13 mouse cellular contexts compared by ENCODE assay signal in genomic region chr1:38720287-38720686, GRCm38 (mm10). TPM values are rescaled to one million over a fixed set of nuclear protein-coding genes. Genes with fewer than 3 reads are reported as not detected.
DNase-seq lines count a peak whose midpoint lies in the region; ATAC-seq and TF ChIP-seq lines count a peak whose summit lies in the region.
"Had no signal": no experiment of that assay in that cellular context is flagged by ENCODE, and none has a peak within 500 bp of the region (broad histone marks: within the 10 kb centered on the region; RNA-seq: fewer than 3 reads in every experiment).

No protein-coding gene starts in this region.

- H3K27ac ChIP-seq in heart, adult 2 months: no peak overlapping the region
- no peak overlapping the region for H3K27ac ChIP-seq in spleen, adult 2 months (ENCODE audit: insufficient read depth, low read length)
- H3K27ac ChIP-seq in midbrain, embryonic 15.5 days: no peak overlapping the region
- H3K27ac ChIP-seq: heart, embryonic 10.5 days; liver, embryonic 13.5 days had no signal

- peak; percentile 23 for TF ChIP-seq CTCF in heart, adult 2 months (IDR thresholded peaks at IDR 0.05)
- TF ChIP-seq CTCF in spleen, adult 2 months (IDR thresholded peaks at IDR 0.05; ENCODE audit: extremely low read depth, insufficient read depth, insufficient read length, insufficient replicate concordance): peak; percentile 45; the same call in 1 of the 2 replicates

- H3K9ac ChIP-seq in heart, adult 2 months (ENCODE audit: low read depth, low read length): no peak overlapping the region
- H3K9ac ChIP-seq in midbrain, embryonic 15.5 days: no peak overlapping the region
- H3K9ac ChIP-seq: liver, embryonic 13.5 days had no signal

- intact Hi-C loops in heart, adult 2 months (cut with DNase I): no loop called here

- no peak for TF ChIP-seq POLR2A in heart, adult 2 months (IDR thresholded peaks at IDR 0.05; ENCODE audit: insufficient read depth, low read depth, low read length)
- no peak for TF ChIP-seq POLR2A in spleen, adult 2 months (IDR thresholded peaks at IDR 0.05; ENCODE audit: low read depth, low read length)

- H3K4me1 ChIP-seq in heart, adult 2 months (ENCODE audit: control insufficient read depth, insufficient read depth, low read length): no peaks in the 10 kb centered on the region
- H3K4me1 ChIP-seq in spleen, adult 2 months (ENCODE audit: control insufficient read depth, insufficient read depth, insufficient read length): no peaks in the 10 kb centered on the region
- no peaks in the 10 kb centered on the region for H3K4me1 ChIP-seq in midbrain, embryonic 15.5 days
- H3K4me1 ChIP-seq: heart, embryonic 10.5 days had no signal

- no peaks in the 10 kb centered on the region for H3K36me3 ChIP-seq in heart, adult 2 months (ENCODE audit: control insufficient read depth, insufficient read depth, low read length)
- H3K36me3 ChIP-seq in spleen, adult 2 months (ENCODE audit: control insufficient read depth, insufficient read depth, low read length): no peaks in the 10 kb centered on the region
- no peaks in the 10 kb centered on the region for H3K36me3 ChIP-seq in midbrain, embryonic 15.5 days (replicated peaks)
- H3K36me3 ChIP-seq: heart, embryonic 10.5 days; liver, embryonic 13.5 days had no signal

- no peaks in the 10 kb centered on the region for H3K9me3 ChIP-seq in midbrain, embryonic 15.5 days
- H3K9me3 ChIP-seq: heart, embryonic 10.5 days; liver, embryonic 13.5 days had no signal

- no peak overlapping the region for H3K4me2 ChIP-seq in midbrain, embryonic 15.5 days
- H3K4me2 ChIP-seq: liver, embryonic 13.5 days had no signal

- no peaks in the 10 kb centered on the region for H3K79me2 ChIP-seq in heart, adult 2 months (replicated peaks; ENCODE audit: control insufficient read depth, insufficient read depth, low read length)

- 43% methylated on average over 9 of the region's 9 CpGs for WGBS in heart, adult 2 months
- 64% methylated on average over 9 of the region's 9 CpGs for WGBS in spleen, adult 2 months
- 53% methylated on average over 9 of the region's 9 CpGs for WGBS in midbrain, embryonic 15.5 days

- no peak for TF ChIP-seq EP300 in heart, adult 2 months (IDR thresholded peaks at IDR 0.05; ENCODE audit: insufficient read depth, low read depth, low read length)

- DNase-seq in heart, adult 2 months: no peak
- no peak for DNase-seq in heart, adult 18-20 months
- DNase-seq in spleen, adult 2 months (ENCODE audit: low read depth in 1 of 2, low spot score in 2 of 2): peak in 1 of 2 experiments; percentile 13
- DNase-seq in spleen, postnatal 36 days (ENCODE audit: low spot score in 2 of 2): no peak
- DNase-seq in embryo, embryonic 10.5 days (ENCODE audit: low spot score): peak; percentile 7
- peak; percentile 30 to 35 for DNase-seq in thymus, postnatal 36 days
- DNase-seq: cerebellum, adult 8-10 months; liver, embryonic 13.5 days; right cerebral cortex, postnatal 25 days had no signal

- no peaks in the 10 kb centered on the region for H3K27me3 ChIP-seq in heart, adult 2 months (ENCODE audit: control insufficient read depth, insufficient read depth, low read length)
- H3K27me3 ChIP-seq in spleen, adult 2 months (ENCODE audit: control insufficient read depth, insufficient read depth, low read length): no peaks in the 10 kb centered on the region
- H3K27me3 ChIP-seq in midbrain, embryonic 15.5 days (replicated peaks): no peaks in the 10 kb centered on the region
- H3K27me3 ChIP-seq: liver, embryonic 13.5 days; Patski had no signal

- ATAC-seq in inflammation-experienced regulatory T-cells, adult 6 months: no peak
- ATAC-seq in midbrain, embryonic 15.5 days (replicated peaks): no peak
- ATAC-seq: Patski had no signal

- H3K4me3 ChIP-seq in heart, adult 2 months: no peak overlapping the region
- no peak overlapping the region for H3K4me3 ChIP-seq in spleen, adult 2 months (ENCODE audit: extremely low read depth, insufficient read depth, insufficient read length)
- H3K4me3 ChIP-seq in midbrain, embryonic 15.5 days: no peak overlapping the region
- H3K4me3 ChIP-seq: heart, embryonic 10.5 days; liver, embryonic 13.5 days had no signal

RNA-seq across cellular contexts. Expression of gene Aff3, which starts 55.5 kb away (rescaled TPM):
- 1 to 10 TPM; 1.4 to 3.1 TPM for total RNA-seq in heart, adult 2 months (2021)
- 2.4 and 3.2 TPM in 2 replicates for polyA plus RNA-seq in heart, adult 2 months (2012; rRNA removed)
- 1 to 10 TPM; 1.3 to 3.2 TPM for total RNA-seq in heart, adult 18-20 months (2021)
- polyA plus RNA-seq in spleen, adult 2 months (2012; rRNA removed): 20.2 and 26.9 TPM in 2 replicates
- 10 to 100 TPM in 2 of 3 experiments, 1 to 10 TPM in 1; 4.1 to 16.7 (median 15.5) TPM for polyA plus RNA-seq in inflammation-experienced regulatory T-cells, adult 6 months (2017; shearing (Covaris generic))
- 38.0 and 38.1 TPM in 2 replicates for polyA plus RNA-seq in midbrain, embryonic 15.5 days (2015; fragmentation: Nextera tagmentation; extraction: Ambion mirVana)

Comparison
In these comparisons a context has a peak if more than half of its experiments do, and no peak if none do; other contexts are left out.
1. DNase-seq: peak in embryo, embryonic 10.5 days (single experiment) and thymus, postnatal 36 days (2 of 2); none in heart, adult 2 months (0 of 2), heart, adult 18-20 months (0 of 2) and spleen, postnatal 36 days (0 of 2).